Mouse (Mus musculus) kidney, adult 2 months (tissue): Measurements from ENCODE around the gene Lhfpl3.

Experiments
- CTCF ChIP-seq: fragments of 200-500 bp; conservative IDR thresholded peaks from 2 replicates; pipeline ENCODE4 v1.5.1; 2011; ENCODE audit warnings: low read depth, mild to moderate bottlenecking, control low read depth, low read length, moderate library complexity, mixed read lengths; ENCODE audit not compliant: insufficient read depth, insufficient read length
- POLR2A ChIP-seq: fragments of 200-500 bp; IDR thresholded peaks from one replicate; pipeline ENCODE4 v1.6.1; 2011; ENCODE audit warnings: low read depth, low read length, control low read depth

- TF ChIP-seq POLR2A (no peak), CTCF (no peak)
Measured at GRCm38 (mm10) chr5:23213086-23213485, 467.2 kb downstream of the Lhfpl3 start.
